Mouse (Mus musculus): ENCODE measurements around the gene Hmox1. TPM values are rescaled to one million over a fixed set of nuclear protein-coding genes. Genes with fewer than 3 reads are reported as not detected.

Gene Hmox1
- polyA plus RNA-seq, 1 experiment from 2014 or later, result 38.2 TPM

GRCm38 (mm10) chr8:75102956-75103355, 9.5 kb downstream of the Hmox1 start:
- no peaks in the 10 kb centered on the region for H3K27me3 ChIP-seq
- H3K4me2 ChIP-seq, result no peak overlapping the region
- no peak overlapping the region for H3K27ac ChIP-seq
- peaks cover 18% of the 10 kb centered on the region for H3K36me3 ChIP-seq
- 61% methylated on average over 4 of the region's 4 CpGs for WGBS
- ATAC-seq (ENCODE audit: borderline replicate concordance, extremely low read depth, low FRiP score, low TSS enrichment), result 0 out of 2 replicates have a peak, but pooled peaks have one; percentile 8
- H3K4me1 ChIP-seq, result peaks cover under 1% of the 10 kb centered on the region; the same call in 1 of the 2 replicates
- H3K9ac ChIP-seq, result no peak overlapping the region
- H3K4me3 ChIP-seq, result no peak overlapping the region
- H3K9me3 ChIP-seq, result no peaks in the 10 kb centered on the region

- no peak overlapping the region for H3K4me2 ChIP-seq
- H3K27ac ChIP-seq, result no peak overlapping the region
- ATAC-seq (ENCODE audit: borderline replicate concordance, extremely low read depth, low FRiP score, low TSS enrichment), result 0 out of 2 replicates have a peak, but pooled peaks have one; percentile 5
- H3K4me1 ChIP-seq, result peaks cover 5% of the 10 kb centered on the region; the same call in 1 of the 2 replicates
- 65% methylated on average over 8 of the region's 8 CpGs for WGBS
- H3K36me3 ChIP-seq, result peaks cover 13% of the 10 kb centered on the region
- H3K9ac ChIP-seq, result no peak overlapping the region
- no peaks in the 10 kb centered on the region for H3K9me3 ChIP-seq
- H3K4me3 ChIP-seq, result no peak overlapping the region
- H3K27me3 ChIP-seq, result no peaks in the 10 kb centered on the region
These were observed 10.0 kb downstream of the Hmox1 start for GRCm38 (mm10) chr8:75103376-75103878.

DNA sequence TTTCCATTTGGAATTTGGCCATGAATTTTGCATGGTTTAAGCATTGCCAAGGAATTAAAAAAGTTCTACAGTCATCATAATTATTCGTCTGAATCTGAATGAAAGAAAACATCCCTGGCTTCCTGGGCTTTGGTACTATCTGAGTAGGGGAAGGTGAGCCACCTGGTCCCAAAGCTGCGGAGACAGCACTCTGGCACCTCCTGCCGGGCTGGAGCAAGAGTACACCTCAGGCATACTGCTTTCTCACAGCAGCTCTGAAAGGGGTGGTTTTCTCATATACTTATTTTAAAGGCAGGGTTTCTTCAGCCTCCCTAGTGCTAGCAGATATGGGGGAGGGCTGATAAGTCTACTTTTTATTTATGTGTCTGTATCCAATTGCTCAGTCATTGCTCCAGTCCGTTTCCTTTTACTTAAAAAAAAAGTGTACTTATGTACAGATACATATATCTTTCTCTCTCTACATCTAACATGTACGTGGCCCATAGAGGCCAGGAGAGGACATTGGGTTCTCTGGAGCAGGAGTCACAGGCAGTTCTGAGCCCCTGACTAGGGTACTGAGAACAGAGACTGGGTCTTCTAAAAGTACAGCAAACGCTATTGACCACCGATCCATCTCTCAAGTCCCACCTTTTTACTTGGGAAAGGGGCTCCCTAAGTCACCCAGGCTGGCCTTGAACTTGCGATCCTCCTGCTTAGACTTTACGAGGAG, 15.3 kb downstream of the Hmox1 start:
- Histone ChIP-seq H3K36me3 (peaks cover 17% of the 10 kb centered on the region), H3K4me2 (peak overlapping the region; percentile 56), H3K9me3 (no peaks in the 10 kb centered on the region), H3K4me3 (peak overlapping the region; percentile 60), H3K9ac (peak overlapping the region; percentile 59), H3K27ac (peak overlapping the region; percentile 76), H3K27me3 (no peaks in the 10 kb centered on the region), H3K4me1 (peaks cover 16% of the 10 kb centered on the region)
- under 1% methylated on average over 9 of the region's 9 CpGs for WGBS
- peak; percentile 75 for ATAC-seq (ENCODE audit: borderline replicate concordance, extremely low read depth, low FRiP score, low TSS enrichment)

- Histone ChIP-seq H3K36me3 (peaks cover 24% of the 10 kb centered on the region), H3K27ac (peak within 1 kb of the TSS; percentile 76), H3K9ac (peak within 1 kb of the TSS; percentile 63), H3K4me1 (peaks cover 16% of the 10 kb centered on the region), H3K27me3 (no peaks in the 10 kb centered on the region), H3K4me2 (peak within 1 kb of the TSS; percentile 78), H3K4me3 (peak within 1 kb of the TSS; percentile 60), H3K9me3 (no peaks in the 10 kb centered on the region)
- WGBS, result under 1% methylated on average over 59 of the region's 59 CpGs
- ATAC-seq (ENCODE audit: borderline replicate concordance, extremely low read depth, low FRiP score, low TSS enrichment), result peak; percentile 97
These were observed 16.0 kb downstream of the Hmox1 start, which contains the start of gene Mcm5 for GRCm38 (mm10) chr8:75109236-75109967. Gene Mcm5 (plus strand): TSS chr8:75109569.

GRCm38 (mm10) chr8:75110093-75110492, 16.7 kb downstream of the Hmox1 start:
- H3K4me2 ChIP-seq, result peak overlapping the region; percentile 78
- no peak for ATAC-seq (ENCODE audit: borderline replicate concordance, extremely low read depth, low FRiP score, low TSS enrichment)
- no peaks in the 10 kb centered on the region for H3K27me3 ChIP-seq
- H3K36me3 ChIP-seq, result peaks cover 31% of the 10 kb centered on the region
- H3K4me1 ChIP-seq, result peaks cover 16% of the 10 kb centered on the region
- no peaks in the 10 kb centered on the region for H3K9me3 ChIP-seq
- H3K27ac ChIP-seq, result no peak overlapping the region
- WGBS, result 6% methylated on average over 13 of the region's 13 CpGs
- peak overlapping the region; percentile 63 for H3K9ac ChIP-seq
- H3K4me3 ChIP-seq, result peak overlapping the region; percentile 60

DNA sequence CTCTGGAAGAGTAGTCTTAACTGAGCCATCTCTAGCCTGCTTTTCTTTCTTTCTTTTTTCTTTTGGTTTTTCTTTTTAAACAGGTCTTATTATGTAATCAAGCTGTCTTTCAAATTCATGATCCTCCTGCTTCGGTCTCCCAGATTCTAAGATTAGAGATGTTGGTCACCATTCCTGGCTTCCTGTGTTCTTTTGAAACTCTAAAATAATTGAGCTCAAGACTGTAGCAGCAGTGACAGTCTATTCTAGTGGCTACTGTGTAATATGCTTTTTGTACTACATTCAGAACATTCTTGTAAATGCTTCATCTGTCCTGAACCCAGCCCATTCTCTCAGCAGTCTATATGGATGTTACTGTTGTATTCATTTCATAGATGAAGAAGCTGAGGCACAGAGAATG, 25.1 kb downstream of the Hmox1 start:
- 85% methylated on average over 1 of the region's 1 CpGs for WGBS
- H3K9me3 ChIP-seq, result no peaks in the 10 kb centered on the region
- H3K4me2 ChIP-seq, result no peak overlapping the region
- peaks cover 97% of the 10 kb centered on the region for H3K36me3 ChIP-seq
- H3K4me3 ChIP-seq, result no peak overlapping the region
- H3K4me1 ChIP-seq, result no peaks in the 10 kb centered on the region
- no peaks in the 10 kb centered on the region for H3K27me3 ChIP-seq
- no peak overlapping the region for H3K9ac ChIP-seq
- no peak overlapping the region for H3K27ac ChIP-seq
- no peak for ATAC-seq (ENCODE audit: borderline replicate concordance, extremely low read depth, low FRiP score, low TSS enrichment)

DNA sequence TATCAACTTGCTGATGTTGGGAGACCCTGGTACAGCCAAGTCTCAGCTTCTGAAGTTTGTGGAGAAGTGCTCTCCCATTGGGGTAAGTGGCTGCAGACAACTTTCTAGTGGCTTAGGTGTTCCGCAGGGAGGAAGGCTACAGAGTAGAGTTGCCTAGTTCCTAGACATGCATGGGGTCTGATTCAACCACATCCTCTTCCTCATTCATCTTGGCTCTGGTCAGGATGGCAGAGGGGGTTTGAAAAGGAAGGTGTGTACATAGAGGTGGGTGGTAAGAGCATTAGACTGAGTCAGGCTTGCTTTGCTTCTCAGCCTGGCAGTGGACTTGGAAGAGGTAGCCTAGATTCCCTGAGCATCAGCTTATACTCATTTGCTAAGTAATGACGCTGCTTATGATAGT, 25.9 kb downstream of the Hmox1 start:
- no peak overlapping the region for H3K27ac ChIP-seq
- H3K27me3 ChIP-seq, result no peaks in the 10 kb centered on the region
- ATAC-seq (ENCODE audit: borderline replicate concordance, extremely low read depth, low FRiP score, low TSS enrichment), result no peak
- no peaks in the 10 kb centered on the region for H3K9me3 ChIP-seq
- H3K4me1 ChIP-seq, result no peaks in the 10 kb centered on the region
- no peak overlapping the region for H3K9ac ChIP-seq
- no peak overlapping the region for H3K4me3 ChIP-seq
- H3K4me2 ChIP-seq, result no peak overlapping the region
- 93% methylated on average over 2 of the region's 2 CpGs for WGBS
- H3K36me3 ChIP-seq, result peaks cover 96% of the 10 kb centered on the region

GRCm38 (mm10) chr8:75119747-75120146, 26.3 kb downstream of the Hmox1 start:
- Histone ChIP-seq H3K4me3 (no peak overlapping the region), H3K36me3 (peaks cover 97% of the 10 kb centered on the region), H3K27ac (no peak overlapping the region), H3K9me3 (no peaks in the 10 kb centered on the region), H3K4me1 (no peaks in the 10 kb centered on the region), H3K4me2 (no peak overlapping the region), H3K27me3 (no peaks in the 10 kb centered on the region), H3K9ac (no peak overlapping the region)
- no peak for ATAC-seq (ENCODE audit: borderline replicate concordance, extremely low read depth, low FRiP score, low TSS enrichment)
- 93% methylated on average over 2 of the region's 2 CpGs for WGBS

GRCm38 (mm10) chr8:75127406-75127805, 34.0 kb downstream of the Hmox1 start:
- no peaks in the 10 kb centered on the region for H3K9me3 ChIP-seq
- no peak for ATAC-seq (ENCODE audit: borderline replicate concordance, extremely low read depth, low FRiP score, low TSS enrichment)
- H3K36me3 ChIP-seq, result peaks cover 73% of the 10 kb centered on the region
- no peak overlapping the region for H3K4me3 ChIP-seq
- H3K4me1 ChIP-seq, result no peaks in the 10 kb centered on the region
- 77% methylated on average over 1 of the region's 1 CpGs for WGBS
- H3K4me2 ChIP-seq, result no peak overlapping the region
- no peak overlapping the region for H3K9ac ChIP-seq
- H3K27ac ChIP-seq, result no peak overlapping the region
- no peaks in the 10 kb centered on the region for H3K27me3 ChIP-seq

- Histone ChIP-seq H3K27ac (no peak overlapping the region), H3K9ac (no peak overlapping the region), H3K9me3 (no peaks in the 10 kb centered on the region), H3K36me3 (peaks cover 23% of the 10 kb centered on the region), H3K4me2 (no peak overlapping the region), H3K4me1 (peaks cover 20% of the 10 kb centered on the region), H3K27me3 (no peaks in the 10 kb centered on the region), H3K4me3 (no peak overlapping the region)
- ATAC-seq (ENCODE audit: borderline replicate concordance, extremely low read depth, low FRiP score, low TSS enrichment), result no peak
- 16% methylated on average over 3 of the region's 3 CpGs for WGBS
These were observed 39.1 kb downstream of the Hmox1 start for GRCm38 (mm10) chr8:75132485-75132884.

GRCm38 (mm10) chr8:75133399-75133798, 40.0 kb downstream of the Hmox1 start:
- 73% methylated on average over 2 of the region's 2 CpGs for WGBS
- Histone ChIP-seq H3K27ac (no peak overlapping the region), H3K4me1 (peaks cover 20% of the 10 kb centered on the region), H3K36me3 (peaks cover 16% of the 10 kb centered on the region), H3K4me3 (no peak overlapping the region), H3K27me3 (no peaks in the 10 kb centered on the region), H3K9ac (no peak overlapping the region), H3K4me2 (no peak overlapping the region), H3K9me3 (no peaks in the 10 kb centered on the region)
- ATAC-seq (ENCODE audit: borderline replicate concordance, extremely low read depth, low FRiP score, low TSS enrichment), result no peak

All from lung, embryonic 15.5 days (tissue).